Mouse (Mus musculus) gastrocnemius, postnatal 10 days (tissue): ENCODE results near the gene Fignl1. TPM values are rescaled to one million over a fixed set of nuclear protein-coding genes. Genes with fewer than 3 reads are reported as not detected.

Experiments used
- DNase-seq: peaks from one replicate; pipeline ENCODE4 v3.0.0; 2021; ENCODE audit warnings: mixed read lengths
- total RNA-seq, 2 experiments: library from RNA; stranded (reverse); gene quantifications; 2 replicates each; pipeline ENCODE4 v1.2.3; 2021

Gene Fignl1
- total RNA-seq, 2 experiments from 2014 or later, result 3.9 to 4.8 TPM

- no peak for DNase-seq
Measured at GRCm38 (mm10) chr11:11766105-11766504, 42.7 kb downstream of the Fignl1 start.

GRCm38 (mm10) chr11:11765414-11765813 is 43.3 kb downstream of the Fignl1 start:
- DNase-seq, result no peak

GRCm38 (mm10) chr11:11763211-11763666 is 45.5 kb downstream of the Fignl1 start:
- no peak for DNase-seq

GRCm38 (mm10) chr11:11758883-11759282 is 49.9 kb downstream of the Fignl1 start:
- DNase-seq, result no peak

GRCm38 (mm10) chr11:11758121-11758520 is 50.6 kb downstream of the Fignl1 start:
- no peak for DNase-seq

GRCm38 (mm10) chr11:11752859-11753258 is 55.9 kb downstream of the Fignl1 start:
- DNase-seq, result no peak

GRCm38 (mm10) chr11:11751091-11751490 is 57.7 kb downstream of the Fignl1 start:
- DNase-seq, result no peak

- no peak for DNase-seq
Measured at GRCm38 (mm10) chr11:11744222-11744621, 64.5 kb downstream of the Fignl1 start.

GRCm38 (mm10) chr11:11742626-11743025 is 66.1 kb downstream of the Fignl1 start:
- peak; percentile 26 for DNase-seq

- DNase-seq, result no peak
Measured at GRCm38 (mm10) chr11:11741574-11741973, 67.2 kb downstream of the Fignl1 start.

GRCm38 (mm10) chr11:11740603-11741002 is 68.2 kb downstream of the Fignl1 start:
- no peak for DNase-seq

GRCm38 (mm10) chr11:11739054-11739453 is 69.7 kb downstream of the Fignl1 start:
- no peak for DNase-seq

GRCm38 (mm10) chr11:11737562-11737961 is 71.2 kb downstream of the Fignl1 start:
- no peak for DNase-seq

Other genes with a start within 250 kb of the Fignl1 start
- gene 4930512M02Rik, start 181.1 kb downstream of the Fignl1 start, total RNA-seq, result not detected
- gene Ikzf1, start 124.0 kb downstream of the Fignl1 start, total RNA-seq, result 1 to 10 TPM; 1.1 to 2.6 TPM
- 10 to 100 TPM; 38.1 to 45.7 TPM for gene Ddc, start 89.2 kb upstream of the Fignl1 start, total RNA-seq
- gene Grb10, start 229.7 kb upstream of the Fignl1 start, total RNA-seq, result 100 to 1,000 TPM; 410 to 422 TPM